Mouse (Mus musculus): ENCODE measurements around the gene Slc25a45. TPM values are rescaled to one million over a fixed set of nuclear protein-coding genes. Genes with fewer than 3 reads are reported as not detected.

Gene Slc25a45
- polyA plus RNA-seq (2015; fragmentation: Nextera tagmentation; extraction: Ambion mirVana): 1.2 and 1.4 TPM in 2 replicates

DNA sequence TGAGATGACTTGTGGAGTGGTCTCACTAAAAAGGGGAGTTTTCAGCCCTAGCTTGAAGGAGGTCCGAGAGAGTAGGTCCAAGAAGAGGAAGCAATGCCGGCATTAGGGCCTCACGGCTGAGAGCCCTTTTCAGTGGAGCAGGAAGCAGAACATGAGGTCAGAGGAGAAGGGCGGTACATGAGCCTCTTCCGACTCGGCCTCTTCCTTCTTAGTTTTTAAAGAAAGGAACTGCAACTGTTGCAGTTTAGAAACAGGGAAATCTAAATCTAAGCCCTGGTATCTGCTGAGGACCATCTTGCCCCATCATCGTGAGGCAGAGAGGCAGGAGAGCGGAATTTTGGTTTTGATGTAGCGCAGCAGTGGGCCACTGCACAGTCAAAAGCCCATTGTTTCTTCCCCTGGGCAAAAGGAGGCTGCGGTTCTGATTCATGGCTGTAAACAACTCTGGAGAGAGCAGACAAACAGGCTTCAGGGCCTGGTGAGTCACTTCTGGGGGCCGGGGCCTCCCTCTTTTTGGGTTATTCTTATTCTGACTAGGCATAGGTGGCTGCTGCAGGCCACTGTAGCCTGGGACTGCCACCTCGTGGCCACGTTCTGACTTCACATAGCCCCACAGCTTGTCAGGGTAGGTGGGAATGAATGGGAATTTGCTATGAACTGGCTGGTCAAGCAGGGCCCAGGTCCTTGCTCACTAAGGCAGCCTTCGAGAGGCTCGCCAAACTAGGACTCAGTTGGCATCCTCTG is at the start of gene Slc25a45:
Slc25a45 (plus strand) TSS at position 191 of the 744 bp plus-strand sequence.
- 45% methylated on average over 15 of the region's 15 CpGs for WGBS
- H3K9ac ChIP-seq: peak within 1 kb of the TSS; percentile 43; the same call in 1 of the 2 replicates

DNA sequence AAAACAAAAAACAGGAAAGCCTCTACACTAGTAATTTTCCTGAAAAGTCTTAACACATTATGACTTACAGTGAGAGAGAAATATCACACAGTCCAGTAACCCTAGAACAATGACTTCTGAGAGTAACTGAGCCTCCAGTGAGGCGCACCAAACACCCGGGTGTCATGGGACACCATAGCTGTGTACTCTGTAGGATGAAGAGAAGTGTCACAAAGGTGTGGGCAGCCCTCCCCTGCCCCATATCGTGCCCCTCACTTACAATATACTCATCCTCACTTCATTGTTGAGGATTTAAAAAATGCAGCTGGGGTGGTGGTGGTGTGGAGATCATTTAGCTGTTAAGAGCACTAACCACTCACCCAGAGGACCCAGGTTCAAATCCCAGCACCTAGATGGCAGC is 49.5 kb upstream of the Slc25a45 start:
- Histone ChIP-seq H3K4me3 (no peak overlapping the region), H3K27me3 (no peaks in the 10 kb centered on the region), H3K36me3 (ENCODE audit: poor library complexity, severe bottlenecking) (no peaks in the 10 kb centered on the region), H3K4me1 (peaks cover 16% of the 10 kb centered on the region), H3K27ac (no peak overlapping the region), H3K9me3 (replicated peaks) (no peaks in the 10 kb centered on the region), H3K9ac (no peak overlapping the region), H3K4me2 (no peak overlapping the region)
- ATAC-seq: no peak
- WGBS: 91% methylated on average over 3 of the region's 3 CpGs

More for the DNA sequence above, at the start of gene Slc25a45:
- no peak within 1 kb of the TSS for H3K27ac ChIP-seq
- H3K27me3 ChIP-seq: no peaks in the 10 kb centered on the region
- H3K4me2 ChIP-seq: peak within 1 kb of the TSS; percentile 7; the same call in 1 of the 2 replicates
- no peaks in the 10 kb centered on the region for H3K9me3 ChIP-seq (replicated peaks)
- H3K4me1 ChIP-seq: peaks cover 28% of the 10 kb centered on the region
- H3K4me3 ChIP-seq: no peak within 1 kb of the TSS
- peak; percentile 43; the same call in 1 of the 2 replicates for ATAC-seq
- H3K36me3 ChIP-seq (ENCODE audit: poor library complexity, severe bottlenecking): peaks cover 3% of the 10 kb centered on the region; the same call in 1 of the 2 replicates

DNA sequence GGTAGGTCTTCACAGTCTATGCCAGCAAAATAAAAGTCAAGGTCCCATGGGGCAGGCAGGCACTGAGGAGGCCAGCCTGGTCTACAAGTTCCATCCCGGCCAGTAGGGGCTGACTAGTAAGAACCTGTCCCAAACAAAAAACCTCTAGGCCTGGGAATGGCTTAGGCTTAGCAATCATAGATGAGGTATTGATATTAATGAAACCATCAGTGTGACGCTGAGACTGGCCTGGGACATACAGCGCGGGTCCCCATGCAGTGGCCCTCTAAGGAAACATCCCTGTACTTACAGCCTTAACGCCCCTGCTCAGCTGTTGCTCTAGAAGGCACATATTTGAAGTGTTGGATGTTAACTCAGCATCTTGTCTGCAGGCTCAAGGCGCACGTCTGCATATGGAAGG is 48.7 kb upstream of the Slc25a45 start:
- 91% methylated on average over 7 of the region's 7 CpGs for WGBS
- ATAC-seq: no peak

DNA sequence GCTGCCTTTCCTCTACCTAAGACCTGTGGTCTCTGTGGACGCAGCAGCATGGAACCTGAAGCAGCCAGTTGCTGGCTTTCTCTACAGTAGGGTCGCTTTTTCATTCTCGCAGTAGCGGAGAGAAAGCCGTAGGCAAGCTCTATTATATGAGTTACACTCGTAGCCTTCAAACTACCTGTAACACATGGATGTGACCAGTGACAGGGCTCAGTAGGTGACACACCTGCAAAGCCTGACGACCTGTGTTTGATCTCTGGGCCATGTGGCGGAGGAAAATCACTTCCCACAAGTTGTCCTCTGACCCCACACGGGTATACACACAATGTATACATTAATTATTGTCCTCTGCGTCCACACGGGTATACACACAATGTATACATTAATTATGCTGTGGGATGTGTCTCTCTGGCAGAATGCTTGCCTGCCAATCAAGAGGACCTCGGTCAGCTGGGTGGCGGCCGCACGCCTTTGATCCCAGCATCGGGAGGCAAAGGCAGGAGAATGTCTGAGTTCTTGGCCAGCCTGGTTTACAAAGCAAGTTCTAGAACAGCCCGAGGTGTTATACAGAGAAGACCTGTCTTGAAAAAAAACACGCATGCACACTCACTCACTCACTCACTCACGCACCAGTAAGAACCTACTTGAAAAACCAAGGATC is 47.5 kb upstream of the Slc25a45 start:
- no peak overlapping the region for H3K9ac ChIP-seq
- no peak overlapping the region for H3K27ac ChIP-seq
- H3K4me1 ChIP-seq: peaks cover 3% of the 10 kb centered on the region; the same call in 1 of the 2 replicates
- WGBS: 78% methylated on average over 19 of the region's 19 CpGs
- no peaks in the 10 kb centered on the region for H3K36me3 ChIP-seq (ENCODE audit: poor library complexity, severe bottlenecking)
- ATAC-seq: no peak
- no peak overlapping the region for H3K4me3 ChIP-seq
- no peak overlapping the region for H3K4me2 ChIP-seq
- no peaks in the 10 kb centered on the region for H3K27me3 ChIP-seq
- H3K9me3 ChIP-seq (replicated peaks): no peaks in the 10 kb centered on the region

More for the DNA sequence above, 48.7 kb upstream of the Slc25a45 start:
- Histone ChIP-seq H3K27me3 (no peaks in the 10 kb centered on the region), H3K4me1 (peaks cover 11% of the 10 kb centered on the region), H3K4me3 (no peak overlapping the region), H3K36me3 (ENCODE audit: poor library complexity, severe bottlenecking) (no peaks in the 10 kb centered on the region), H3K9me3 (replicated peaks) (no peaks in the 10 kb centered on the region), H3K27ac (no peak overlapping the region), H3K4me2 (no peak overlapping the region), H3K9ac (no peak overlapping the region)

DNA sequence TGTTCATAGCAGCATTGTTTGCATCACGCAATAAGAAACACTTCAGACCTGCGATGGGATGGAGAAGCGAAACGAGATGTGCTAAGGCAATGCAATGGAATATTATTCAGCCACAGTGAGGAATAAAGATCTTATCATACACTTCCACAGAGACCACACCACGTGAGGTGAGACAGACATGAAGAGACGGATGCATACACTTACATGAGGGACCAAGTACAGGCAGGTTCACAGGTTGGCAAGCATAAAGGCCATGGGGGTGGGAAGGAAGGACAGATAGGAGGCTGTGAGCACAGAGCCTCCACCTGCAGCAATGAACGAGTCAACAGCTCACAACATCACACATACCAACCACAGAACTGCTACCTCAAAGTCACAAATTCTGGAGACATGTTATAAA is 46.8 kb upstream of the Slc25a45 start:
- 92% methylated on average over 7 of the region's 7 CpGs for WGBS
- no peaks in the 10 kb centered on the region for H3K36me3 ChIP-seq (ENCODE audit: poor library complexity, severe bottlenecking)
- ATAC-seq: no peak

DNA sequence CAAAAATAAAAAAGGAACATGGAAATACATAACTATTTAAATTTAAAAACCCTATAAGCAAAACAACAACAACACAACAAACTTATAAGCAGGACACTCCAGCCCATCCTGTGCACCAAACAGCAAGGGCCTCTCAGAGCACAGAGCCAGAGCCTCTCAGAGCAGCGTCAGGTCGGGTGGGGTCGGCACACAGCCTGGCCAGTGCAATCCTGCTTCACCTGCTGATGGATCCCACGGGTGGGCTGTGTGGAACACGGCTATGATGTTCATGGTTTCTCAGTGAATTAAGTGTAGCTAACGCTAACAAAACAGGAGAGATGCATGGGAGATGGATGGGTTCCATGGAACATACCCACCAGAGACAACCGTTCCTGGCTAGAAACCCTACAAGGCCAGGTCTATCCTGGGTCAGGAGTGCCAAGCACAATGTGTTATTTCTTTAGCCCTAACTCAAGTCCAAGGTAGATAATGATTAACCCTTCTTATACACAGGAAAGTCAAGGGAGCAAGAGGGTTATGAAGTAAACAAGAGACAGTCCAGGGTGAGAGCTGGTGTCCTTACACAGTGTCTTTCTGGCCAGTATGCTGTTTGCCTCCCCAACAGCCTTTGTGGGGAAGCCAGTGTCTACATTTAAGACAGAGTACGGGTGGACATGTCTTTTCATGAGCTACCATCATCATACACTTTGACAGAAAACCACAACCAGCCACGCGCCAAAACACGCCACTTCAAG is 46.2 kb upstream of the Slc25a45 start:
- no peak overlapping the region for H3K4me2 ChIP-seq
- no peak for ATAC-seq
- no peak overlapping the region for H3K9ac ChIP-seq
- 91% methylated on average over 11 of the region's 11 CpGs for WGBS
- H3K36me3 ChIP-seq (ENCODE audit: poor library complexity, severe bottlenecking): no peaks in the 10 kb centered on the region
- no peaks in the 10 kb centered on the region for H3K27me3 ChIP-seq
- H3K27ac ChIP-seq: no peak overlapping the region
- H3K9me3 ChIP-seq (replicated peaks): no peaks in the 10 kb centered on the region
- no peak overlapping the region for H3K4me3 ChIP-seq
- H3K4me1 ChIP-seq: peaks cover 3% of the 10 kb centered on the region; the same call in 1 of the 2 replicates

More for the DNA sequence above, 46.8 kb upstream of the Slc25a45 start:
- no peak overlapping the region for H3K4me3 ChIP-seq
- no peak overlapping the region for H3K27ac ChIP-seq
- no peak overlapping the region for H3K9ac ChIP-seq
- H3K4me2 ChIP-seq: no peak overlapping the region
- peaks cover 3% of the 10 kb centered on the region; the same call in 1 of the 2 replicates for H3K4me1 ChIP-seq
- no peaks in the 10 kb centered on the region for H3K27me3 ChIP-seq
- no peaks in the 10 kb centered on the region for H3K9me3 ChIP-seq (replicated peaks)

DNA sequence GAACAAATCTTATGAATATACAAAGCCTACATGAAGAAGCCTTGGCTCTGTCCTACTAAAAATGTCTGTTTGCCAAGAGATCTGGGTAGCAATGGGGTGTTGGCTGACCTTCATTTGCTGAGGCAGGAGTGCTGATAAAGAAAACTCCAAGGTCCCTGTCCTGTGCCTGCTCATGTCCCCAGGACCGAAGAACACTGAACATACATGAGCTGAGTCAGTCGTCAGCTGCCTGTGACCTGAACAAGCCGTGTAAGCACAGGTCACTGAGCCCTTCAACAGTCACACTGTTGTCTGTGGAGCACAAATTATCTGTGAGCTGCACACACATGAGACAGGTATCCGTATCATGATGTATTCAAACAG is 45.7 kb upstream of the Slc25a45 start:
- no peak overlapping the region for H3K4me3 ChIP-seq
- no peak for ATAC-seq
- H3K9ac ChIP-seq: no peak overlapping the region
- H3K9me3 ChIP-seq (replicated peaks): no peaks in the 10 kb centered on the region
- H3K4me2 ChIP-seq: no peak overlapping the region
- peaks cover 3% of the 10 kb centered on the region; the same call in 1 of the 2 replicates for H3K4me1 ChIP-seq
- no peaks in the 10 kb centered on the region for H3K27me3 ChIP-seq
- H3K36me3 ChIP-seq (ENCODE audit: poor library complexity, severe bottlenecking): no peaks in the 10 kb centered on the region
- 96% methylated on average over 4 of the region's 4 CpGs for WGBS
- H3K27ac ChIP-seq: no peak overlapping the region

DNA sequence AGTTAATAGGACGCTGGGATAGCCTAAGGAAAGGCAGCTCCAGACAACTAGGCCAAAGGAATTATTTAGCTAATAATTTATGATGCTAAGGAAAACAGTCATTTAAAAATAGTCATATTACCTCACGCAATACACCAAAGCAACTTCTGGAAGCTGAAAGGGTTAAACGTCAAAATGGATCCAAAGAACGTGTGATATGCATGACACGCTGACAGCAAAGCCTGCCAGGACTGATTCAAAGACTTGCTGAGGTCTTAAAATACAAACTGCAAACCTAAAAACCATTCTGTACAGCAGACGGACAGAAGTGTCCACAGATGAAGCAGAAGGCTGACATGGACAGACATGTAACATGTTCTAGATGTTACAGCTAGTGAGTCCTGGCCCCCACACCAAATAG is 45.3 kb upstream of the Slc25a45 start:
- WGBS: 80% methylated on average over 6 of the region's 6 CpGs
- no peaks in the 10 kb centered on the region for H3K27me3 ChIP-seq
- H3K4me2 ChIP-seq: no peak overlapping the region
- no peak overlapping the region for H3K4me3 ChIP-seq
- no peaks in the 10 kb centered on the region for H3K9me3 ChIP-seq (replicated peaks)
- no peaks in the 10 kb centered on the region for H3K36me3 ChIP-seq (ENCODE audit: poor library complexity, severe bottlenecking)
- H3K9ac ChIP-seq: no peak overlapping the region
- H3K4me1 ChIP-seq: peaks cover 3% of the 10 kb centered on the region; the same call in 1 of the 2 replicates
- no peak for ATAC-seq
- H3K27ac ChIP-seq: no peak overlapping the region

DNA sequence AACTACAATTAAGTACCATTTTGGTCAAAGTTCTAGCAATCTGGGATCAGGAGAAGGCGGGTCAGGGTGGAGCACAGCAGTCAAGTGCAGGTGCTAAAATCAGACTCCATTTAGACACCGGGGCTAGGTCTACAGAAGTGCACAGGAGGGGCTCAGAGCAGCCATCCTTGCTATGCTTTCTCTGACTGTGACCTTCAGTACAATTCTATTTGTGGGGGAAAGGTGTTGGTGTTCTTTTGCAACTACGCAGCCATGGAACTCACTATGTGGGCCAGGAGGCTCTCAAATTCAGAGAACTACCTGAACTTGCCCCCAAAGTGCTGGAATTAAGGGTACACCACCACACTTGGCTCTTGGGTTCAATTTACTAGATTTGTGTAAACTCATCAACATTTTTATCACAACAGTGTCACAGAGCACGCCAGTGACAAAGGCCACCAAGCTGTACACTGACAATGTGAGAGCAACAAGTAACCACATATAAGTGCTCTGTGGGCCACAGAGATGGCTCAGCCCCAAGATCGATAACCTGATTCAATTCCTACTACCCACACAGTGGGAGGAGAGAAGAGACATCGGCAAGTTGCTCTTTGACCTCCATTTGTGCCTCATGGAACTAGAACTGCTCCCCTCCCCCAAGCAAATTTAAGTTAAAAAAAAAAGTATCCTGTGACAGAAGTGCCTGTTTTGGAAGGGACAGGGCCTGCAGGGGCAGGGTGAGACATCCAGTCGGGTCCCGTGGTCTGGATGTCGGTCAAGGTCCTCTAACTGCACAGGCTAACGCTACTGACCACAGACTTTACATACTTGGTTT is 44.1 kb upstream of the Slc25a45 start:
- WGBS: 91% methylated on average over 10 of the region's 10 CpGs

DNA sequence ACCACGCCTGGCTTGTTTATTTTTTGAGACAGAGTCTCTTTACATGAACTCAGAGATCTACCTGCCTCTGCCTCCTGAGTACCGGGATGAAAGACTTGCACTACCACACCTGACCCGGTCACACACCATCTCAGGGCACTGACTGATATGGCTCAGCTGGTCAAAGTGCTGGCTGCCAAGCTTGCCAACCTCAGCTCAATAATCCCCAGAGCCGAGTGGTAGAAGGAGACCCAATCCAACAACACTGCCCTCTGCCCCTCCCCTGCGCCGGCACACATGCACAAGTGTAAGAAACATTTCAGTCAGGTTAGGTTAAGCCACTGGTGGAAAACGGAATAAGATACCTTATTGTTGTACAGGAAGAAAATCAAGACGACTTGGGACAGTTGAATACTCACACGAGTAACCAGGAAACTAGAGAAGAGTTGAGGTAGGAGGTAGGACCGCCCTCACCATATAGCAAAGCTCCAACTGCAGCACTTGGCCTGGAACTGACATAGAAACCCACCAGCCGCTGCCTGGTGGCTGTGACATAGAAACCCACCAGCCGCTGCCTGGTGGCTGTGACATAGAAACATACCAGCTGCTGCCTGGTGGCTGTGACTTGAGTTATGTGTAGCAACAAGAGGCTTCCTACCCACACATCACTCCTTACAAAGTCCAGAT is 43.2 kb upstream of the Slc25a45 start:
- Histone ChIP-seq H3K4me1 (peaks cover 2% of the 10 kb centered on the region; the same call in 1 of the 2 replicates), H3K4me3 (no peak overlapping the region), H3K36me3 (ENCODE audit: poor library complexity, severe bottlenecking) (no peaks in the 10 kb centered on the region), H3K9me3 (replicated peaks) (no peaks in the 10 kb centered on the region), H3K9ac (no peak overlapping the region), H3K27me3 (no peaks in the 10 kb centered on the region), H3K27ac (no peak overlapping the region), H3K4me2 (no peak overlapping the region)
- WGBS: 91% methylated on average over 12 of the region's 12 CpGs
- ATAC-seq: no peak

More for the DNA sequence above, 44.1 kb upstream of the Slc25a45 start:
- Histone ChIP-seq H3K4me2 (no peak overlapping the region), H3K36me3 (ENCODE audit: poor library complexity, severe bottlenecking) (no peaks in the 10 kb centered on the region), H3K9ac (no peak overlapping the region), H3K27me3 (no peaks in the 10 kb centered on the region), H3K4me3 (no peak overlapping the region), H3K4me1 (peaks cover 3% of the 10 kb centered on the region; the same call in 1 of the 2 replicates), H3K9me3 (replicated peaks) (no peaks in the 10 kb centered on the region), H3K27ac (no peak overlapping the region)
- no peak for ATAC-seq

Measured in forebrain, embryonic 13.5 days (tissue).